Mouse (Mus musculus) neural tube, embryonic 11.5 days (tissue): Measurements from ENCODE around the gene Tprgl. TPM values are rescaled to one million over a fixed set of nuclear protein-coding genes. Genes with fewer than 3 reads are reported as not detected.

Experiments
- ATAC-seq: fragments of 200-750 bp; cut with Nextera tagmentation; 2 replicates; pipeline ENCODE4 v1.8.0; 2017; ENCODE audit warnings: moderate number of reproducible peaks, mild to moderate bottlenecking, moderate TSS enrichment, moderate library complexity; ENCODE audit not compliant: insufficient read depth, low FRiP score, low TSS enrichment
- DNase-seq: peaks from one replicate; pipeline ENCODE4 v3.0.0-alpha.2; 2015; ENCODE audit warnings: low spot score
- H3K27ac ChIP-seq: fragments of 300-500 bp; sonication (generic); 2 replicates; pipeline ENCODE4 v1.5.1; 2014; ENCODE audit warnings: low read depth, mild to moderate bottlenecking, low read length
- H3K27me3 ChIP-seq: fragments of 300-500 bp; sonication (generic); 2 replicates; pipeline ENCODE4 v1.6.1; 2014; ENCODE audit warnings: mild to moderate bottlenecking, low read length, mixed read lengths; ENCODE audit not compliant: control insufficient read depth, insufficient read depth
- H3K36me3 ChIP-seq: fragments of 300-500 bp; sonication (generic); 2 replicates; pipeline ENCODE4 v1.6.1; 2014; ENCODE audit warnings: mild to moderate bottlenecking, low read length, moderate library complexity, mixed read lengths; ENCODE audit not compliant: control insufficient read depth, insufficient read depth
- H3K4me1 ChIP-seq: fragments of 300-500 bp; sonication (generic); 2 replicates; pipeline ENCODE4 v1.6.1; 2014; ENCODE audit warnings: low read length, mixed read lengths; ENCODE audit not compliant: control insufficient read depth, insufficient read depth
- H3K4me2 ChIP-seq: fragments of 300-500 bp; sonication (generic); 2 replicates; pipeline ENCODE4 v1.6.1; 2014; ENCODE audit warnings: low read depth, mild to moderate bottlenecking, moderate library complexity
- H3K4me3 ChIP-seq: fragments of 300-500 bp; sonication (generic); 2 replicates; pipeline ENCODE4 v1.5.1; 2014; ENCODE audit warnings: low read depth, low read length
- H3K9ac ChIP-seq: fragments of 300-500 bp; sonication (generic); 2 replicates; pipeline ENCODE4 v1.6.1; 2014; ENCODE audit warnings: mild to moderate bottlenecking, low read length
- H3K9me3 ChIP-seq: fragments of 300-500 bp; sonication (generic); 2 replicates; pipeline ENCODE4 v1.6.1; 2016; ENCODE audit warnings: low read length; ENCODE audit not compliant: control insufficient read depth
- WGBS: fragments of 180-500 bp; shearing (Covaris S2); extraction: QIAGEN DNeasy Blood & Tissue Kit; methylation state at CpG from one replicate; pipeline ENCODE4 v1.1.7; 2014; 5-methylcytosine and 5-hydroxymethylcytosine counted together
- polyA plus RNA-seq: library from polyadenylated mRNA; unstranded; fragments of >200 nt; fragmentation: Nextera tagmentation; extraction: Ambion mirVana; gene quantifications from 2 replicates; pipeline ENCODE4 v1.2.1, GENCODE M21; 2014

Tprgl gene
- polyA plus RNA-seq, 1 experiment from 2014 or later: 153 TPM

DNA sequence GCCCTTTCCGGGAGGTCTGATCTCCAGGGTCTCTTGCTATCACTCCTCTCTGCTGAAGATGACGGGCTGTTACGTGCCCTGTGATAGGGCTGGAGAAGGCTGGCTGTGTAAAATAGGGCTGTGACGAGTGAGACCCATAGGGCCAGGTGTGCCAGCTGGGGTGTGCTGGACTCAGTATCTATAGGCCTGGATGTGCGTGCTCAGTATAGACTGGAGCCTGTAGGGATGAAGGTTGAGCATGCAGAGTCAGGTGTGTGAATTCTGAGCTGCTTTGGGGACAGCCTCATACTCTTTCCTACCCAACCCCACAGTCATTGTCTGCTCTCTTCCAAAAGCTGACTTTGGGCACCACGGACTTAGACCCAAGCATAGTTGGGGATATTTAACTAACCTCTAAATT, 37.5 kb upstream of the Tprgl start:
- 56% methylated on average over 6 of the region's 6 CpGs for WGBS
- H3K9ac ChIP-seq: no peak overlapping the region; the same call in 1 of the 2 replicates

GRCm38 (mm10) chr4:154188948-154189347, 28.5 kb upstream of the Tprgl start:
- Histone ChIP-seq H3K4me1 (no peaks in the 10 kb centered on the region), H3K4me3 (no peak overlapping the region), H3K27ac (no peak overlapping the region), H3K27me3 (no peaks in the 10 kb centered on the region), H3K4me2 (no peak overlapping the region), H3K9ac (no peak overlapping the region), H3K36me3 (no peaks in the 10 kb centered on the region; the same call in 1 of the 2 replicates), H3K9me3 (no peaks in the 10 kb centered on the region)
- ATAC-seq (no peak), DNase-seq (no peak)
- 78% methylated on average over 8 of the region's 8 CpGs for WGBS

More for the DNA sequence above, 37.5 kb upstream of the Tprgl start:
- Histone ChIP-seq H3K36me3 (no peaks in the 10 kb centered on the region), H3K27me3 (no peaks in the 10 kb centered on the region), H3K9me3 (no peaks in the 10 kb centered on the region), H3K4me2 (no peak overlapping the region), H3K27ac (peak overlapping the region; percentile 42; the same call in 1 of the 2 replicates), H3K4me1 (peaks cover 12% of the 10 kb centered on the region), H3K4me3 (no peak overlapping the region)
- DNase-seq: no peak
- no peak for ATAC-seq

DNA sequence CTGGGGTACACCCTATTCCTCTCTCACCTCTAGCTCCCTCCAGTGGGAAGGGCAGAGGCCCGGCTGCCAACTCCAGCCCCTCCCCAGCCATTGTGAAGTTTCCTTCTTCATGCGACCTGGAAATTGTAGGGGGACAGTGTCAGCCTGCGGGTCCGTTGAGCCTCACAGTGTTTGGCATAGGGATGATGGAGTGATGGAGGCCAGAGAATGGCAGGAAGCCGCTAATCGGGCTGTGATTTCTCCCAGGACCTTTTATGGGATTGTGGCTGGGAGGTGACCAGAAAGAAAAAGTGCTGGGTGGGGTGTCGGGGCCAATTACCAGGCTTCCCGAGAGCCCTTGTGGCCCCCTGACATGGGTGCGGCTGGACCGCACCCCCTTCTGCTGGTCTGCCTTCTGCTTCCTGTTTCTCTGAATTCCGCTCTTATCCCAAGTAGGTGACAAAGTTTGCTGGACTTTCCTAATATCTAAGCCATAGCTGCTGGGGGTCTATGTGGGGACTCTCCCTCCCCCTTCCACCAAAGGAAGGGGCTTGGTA, 25.6 kb upstream of the Tprgl start:
- H3K4me1 ChIP-seq: no peaks in the 10 kb centered on the region
- no peak overlapping the region for H3K27ac ChIP-seq
- no peaks in the 10 kb centered on the region for H3K36me3 ChIP-seq
- DNase-seq (no peak), ATAC-seq (no peak)
- no peaks in the 10 kb centered on the region for H3K9me3 ChIP-seq
- H3K4me2 ChIP-seq: no peak overlapping the region
- 75% methylated on average over 11 of the region's 11 CpGs for WGBS
- H3K27me3 ChIP-seq: no peaks in the 10 kb centered on the region
- H3K4me3 ChIP-seq: no peak overlapping the region
- H3K9ac ChIP-seq: no peak overlapping the region

GRCm38 (mm10) chr4:154185001-154185400, 24.5 kb upstream of the Tprgl start:
- Histone ChIP-seq H3K4me3 (no peak overlapping the region), H3K4me1 (no peaks in the 10 kb centered on the region), H3K27me3 (no peaks in the 10 kb centered on the region), H3K9ac (no peak overlapping the region), H3K27ac (no peak overlapping the region), H3K9me3 (no peaks in the 10 kb centered on the region), H3K4me2 (no peak overlapping the region), H3K36me3 (no peaks in the 10 kb centered on the region)
- ATAC-seq (no peak), DNase-seq (no peak)
- 78% methylated on average over 5 of the region's 5 CpGs for WGBS

DNA sequence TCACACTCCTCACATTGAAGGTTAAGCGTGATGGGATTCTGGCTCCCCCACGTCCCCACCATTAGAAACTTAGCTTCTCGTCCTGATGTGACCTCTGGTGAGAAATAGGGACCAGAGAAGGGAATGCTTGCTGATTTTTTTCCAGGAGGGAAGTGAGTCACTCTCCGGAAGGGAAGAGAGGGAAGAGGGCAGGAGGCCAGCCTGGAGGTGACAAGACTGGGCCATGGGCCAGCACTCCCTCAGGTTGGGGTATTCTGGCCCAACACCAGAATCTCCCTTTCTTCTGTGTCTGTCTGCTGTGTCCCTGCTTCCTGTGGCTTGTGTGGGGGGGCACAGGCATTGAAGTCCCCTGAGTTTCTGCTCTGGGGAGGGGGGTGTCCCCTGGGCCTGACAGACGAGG, 23.1 kb upstream of the Tprgl start:
- Histone ChIP-seq H3K27ac (no peak overlapping the region), H3K9me3 (no peaks in the 10 kb centered on the region), H3K9ac (no peak overlapping the region), H3K27me3 (no peaks in the 10 kb centered on the region), H3K4me3 (no peak overlapping the region), H3K36me3 (no peaks in the 10 kb centered on the region), H3K4me2 (no peak overlapping the region), H3K4me1 (no peaks in the 10 kb centered on the region)
- ATAC-seq (no peak), DNase-seq (no peak)
- 82% methylated on average over 5 of the region's 5 CpGs for WGBS

DNA sequence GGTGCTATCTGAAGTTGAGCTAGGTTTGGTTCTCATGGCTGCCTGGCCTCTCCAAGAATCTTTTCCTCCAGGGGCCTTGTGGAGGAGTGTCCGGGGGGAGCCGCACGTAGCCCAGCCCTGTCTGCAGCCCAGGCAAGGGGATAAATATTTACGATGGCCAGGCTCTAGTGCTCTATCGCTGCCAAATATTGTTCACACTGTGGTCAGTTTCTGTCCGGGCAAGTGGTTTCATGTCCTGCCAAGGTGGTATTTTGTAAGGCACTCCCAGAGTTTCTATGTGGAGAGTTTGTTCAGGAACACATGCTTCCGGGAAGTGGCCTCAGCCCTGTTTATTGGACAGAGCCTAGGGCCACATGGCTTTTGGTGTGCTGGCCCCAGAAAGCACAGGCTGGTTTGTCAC, 20.5 kb upstream of the Tprgl start:
- Histone ChIP-seq H3K4me2 (no peak overlapping the region), H3K9ac (no peak overlapping the region), H3K36me3 (no peaks in the 10 kb centered on the region), H3K4me1 (no peaks in the 10 kb centered on the region), H3K4me3 (no peak overlapping the region), H3K9me3 (no peaks in the 10 kb centered on the region), H3K27ac (no peak overlapping the region), H3K27me3 (no peaks in the 10 kb centered on the region)
- DNase-seq (no peak), ATAC-seq (no peak)
- WGBS: 89% methylated on average over 7 of the region's 7 CpGs

DNA sequence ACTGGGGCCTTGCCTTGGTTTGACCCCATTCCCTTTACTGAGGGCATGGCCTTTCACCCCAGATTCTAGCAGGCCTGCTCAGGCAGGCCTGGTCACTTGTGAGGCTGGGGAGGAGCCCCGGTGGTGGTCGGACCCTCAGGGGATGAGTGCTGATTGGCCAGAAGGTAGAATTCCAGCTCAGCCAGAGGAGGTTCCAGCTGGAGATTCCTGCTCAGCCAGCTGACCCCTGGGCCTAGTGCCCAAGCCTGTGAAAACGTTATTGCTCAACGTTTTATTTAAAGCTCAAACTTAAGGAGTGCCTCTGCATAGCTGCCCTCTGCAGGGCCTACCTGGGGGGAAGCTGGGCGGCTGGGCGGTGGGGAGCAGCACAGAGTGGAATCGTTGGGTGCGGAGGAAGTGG, 16.8 kb upstream of the Tprgl start:
- H3K9ac ChIP-seq: no peak overlapping the region

GRCm38 (mm10) chr4:154171931-154172604, 11.6 kb upstream of the Tprgl start:
- no peak for DNase-seq
- H3K4me3 ChIP-seq: peak overlapping the region; percentile 59
- peak overlapping the region; percentile 64 for H3K9ac ChIP-seq
- no peak overlapping the region for H3K27ac ChIP-seq
- no peaks in the 10 kb centered on the region for H3K36me3 ChIP-seq
- peaks cover 15% of the 10 kb centered on the region for H3K27me3 ChIP-seq
- H3K4me1 ChIP-seq: peaks cover 24% of the 10 kb centered on the region
- H3K4me2 ChIP-seq: peak overlapping the region; percentile 100
- ATAC-seq: no peak
- 40% methylated on average over 13 of the region's 13 CpGs for WGBS
- no peaks in the 10 kb centered on the region for H3K9me3 ChIP-seq

More for the DNA sequence above, 16.8 kb upstream of the Tprgl start:
- Histone ChIP-seq H3K36me3 (no peaks in the 10 kb centered on the region), H3K4me1 (peaks cover 5% of the 10 kb centered on the region), H3K4me3 (no peak overlapping the region), H3K9me3 (no peaks in the 10 kb centered on the region), H3K27ac (no peak overlapping the region), H3K27me3 (no peaks in the 10 kb centered on the region; the same call in 1 of the 2 replicates), H3K4me2 (no peak overlapping the region)
- DNase-seq: no peak
- ATAC-seq: no peak
- WGBS: 64% methylated on average over 8 of the region's 8 CpGs
